Mouse (Mus musculus) spleen, postnatal 10 days (tissue): Measurements from ENCODE around the gene Cchcr1.

Experiments used
- DNase-seq, 2 experiments: peaks; one replicate each; pipeline ENCODE4 v3.0.0; 2021 to 2022; ENCODE audit warnings: low spot score in 2 of 2

The Cchcr1 gene

DNA sequence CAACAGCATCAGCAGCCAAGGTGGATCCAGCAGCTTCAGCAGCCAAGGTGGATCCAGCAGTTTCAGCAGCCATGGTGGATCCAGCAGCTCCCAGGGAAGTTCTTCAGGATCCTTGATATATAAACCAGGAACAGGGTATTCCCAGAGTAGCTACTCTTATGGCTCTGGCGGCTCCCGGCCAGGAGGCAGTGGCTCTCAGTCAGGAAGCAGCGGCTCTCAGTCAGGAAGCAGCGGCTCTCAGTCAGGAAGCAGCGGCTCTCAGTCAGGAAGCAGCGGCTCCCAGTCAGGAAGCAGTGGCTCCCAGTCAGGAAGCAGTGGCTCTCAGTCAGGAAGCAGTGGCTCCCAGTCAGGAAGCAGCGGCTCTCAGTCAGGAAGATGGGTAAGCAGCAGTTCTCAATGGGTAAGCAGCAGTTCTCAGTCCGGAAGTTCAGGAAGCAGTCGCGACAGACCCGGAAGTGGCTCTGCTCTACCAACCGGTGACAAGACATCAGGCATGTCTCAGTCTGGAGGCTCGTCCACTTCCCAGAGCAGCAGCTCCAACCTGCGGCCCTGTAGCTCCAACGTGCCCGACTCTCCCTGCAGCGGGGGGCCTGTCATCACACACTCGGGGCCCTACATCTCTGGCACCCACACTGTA lies 38.0 kb downstream of the Cchcr1 start:
- DNase-seq: no peak

DNA sequence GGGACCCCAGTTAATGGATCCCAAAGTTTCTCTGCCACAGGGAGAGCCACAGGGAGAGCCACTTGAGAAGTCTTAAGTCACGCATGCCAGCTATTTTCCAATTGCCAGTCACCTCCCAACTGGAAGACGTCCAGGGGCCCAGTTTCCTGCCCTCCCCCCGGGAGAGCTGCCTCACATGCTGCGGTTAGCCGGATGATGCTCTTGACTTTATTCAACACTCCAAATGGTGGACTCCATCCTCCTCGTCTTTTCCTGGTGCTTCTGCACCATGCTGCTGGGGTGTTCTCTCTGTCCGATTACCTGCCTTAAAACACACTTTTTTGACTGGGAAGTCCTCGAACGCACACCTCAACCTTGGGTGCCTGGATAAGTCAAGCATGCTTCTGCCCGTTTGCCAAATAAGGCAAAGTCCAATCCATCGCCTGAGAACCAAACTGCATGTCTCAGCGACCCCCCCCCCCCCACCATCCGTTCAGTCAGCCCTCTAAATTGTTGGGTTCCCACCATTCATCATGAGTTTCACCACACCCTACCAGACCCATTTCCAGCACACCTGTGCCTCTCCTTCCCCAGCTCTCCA lies 39.4 kb downstream of the Cchcr1 start:
- DNase-seq: no peak

DNA sequence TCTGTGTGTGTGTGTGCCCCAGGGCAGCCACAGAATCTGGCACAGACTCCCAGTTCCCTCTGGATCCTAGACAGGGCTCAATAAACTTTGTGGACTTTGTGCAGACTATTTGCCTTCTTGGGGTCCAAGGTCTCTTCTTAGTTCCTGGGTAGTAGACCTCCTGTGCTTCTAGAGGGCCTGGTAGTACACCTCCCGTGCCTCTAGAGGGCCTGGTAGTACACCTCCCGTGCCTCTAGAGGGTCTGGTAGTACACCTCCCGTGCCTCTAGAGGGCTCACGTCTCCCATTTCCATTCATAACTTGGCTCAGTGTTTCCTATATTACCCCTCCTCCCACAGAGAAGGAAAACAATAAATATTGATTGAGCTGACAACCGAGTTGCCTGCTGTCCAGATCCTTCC lies 39.9 kb downstream of the Cchcr1 start:
- DNase-seq: peak in 1 of 2 experiments; percentile 52

DNA sequence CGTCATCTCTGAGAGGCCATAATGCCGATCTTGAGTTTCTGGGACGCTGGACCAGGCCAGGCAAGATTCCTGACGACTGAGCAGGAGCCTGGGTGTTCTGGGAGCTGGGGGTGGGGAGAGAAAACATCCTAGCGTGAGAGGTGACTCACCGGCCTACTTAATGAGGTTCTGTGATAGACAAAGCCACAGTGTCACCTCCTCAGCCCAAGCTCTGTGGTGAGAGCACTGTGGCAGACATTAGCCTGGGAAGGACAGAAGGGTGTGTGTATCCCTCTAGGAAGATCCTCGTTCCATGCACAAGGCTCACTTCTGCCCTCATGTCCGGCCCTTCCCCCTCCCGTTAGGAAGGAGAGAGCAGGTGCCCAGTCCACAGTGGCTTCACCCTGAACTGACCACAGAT lies 40.5 kb downstream of the Cchcr1 start:
- no peak for DNase-seq

DNA sequence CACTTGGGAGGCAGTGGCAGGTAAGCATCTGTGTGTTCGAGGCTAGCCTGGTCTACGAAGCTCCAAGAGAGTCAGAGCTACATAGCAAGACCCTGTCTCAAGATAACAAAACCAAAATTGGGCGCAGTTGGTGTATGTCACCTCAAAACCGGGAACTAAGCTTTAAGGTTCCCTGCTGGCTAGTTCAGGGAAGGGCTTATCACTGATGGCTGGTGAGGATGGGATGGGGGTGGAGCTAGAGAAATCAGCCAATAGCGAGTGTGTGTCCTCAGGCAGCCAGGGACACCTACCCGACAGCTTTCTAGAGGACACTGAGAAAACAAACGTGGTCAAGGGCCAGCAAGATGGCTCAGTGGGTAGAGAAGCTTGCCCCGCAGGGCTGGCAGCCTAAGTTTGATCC lies 41.3 kb downstream of the Cchcr1 start:
- DNase-seq: no peak

DNA sequence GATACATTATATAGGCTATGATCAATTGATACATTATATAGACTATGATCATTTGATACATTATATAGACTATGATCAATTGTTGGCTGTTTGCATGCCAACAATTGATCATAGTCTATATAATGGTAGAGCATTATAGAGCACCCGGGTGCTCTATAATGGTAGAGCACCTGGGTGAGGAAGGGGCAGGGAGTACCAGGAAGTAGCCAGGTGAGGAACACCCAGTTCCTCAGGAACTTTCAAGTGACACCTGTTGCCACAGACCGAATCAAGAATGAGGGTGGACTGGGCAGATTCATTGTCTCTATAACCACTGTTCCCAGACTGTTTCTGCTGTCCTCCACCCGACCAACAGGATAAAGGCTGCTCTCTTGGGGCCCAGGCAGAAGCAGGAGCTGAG lies 50.2 kb downstream of the Cchcr1 start, which contains the start of gene 2300002M23Rik:
TSS of gene 2300002M23Rik (plus strand) at position 301 of the 400 bp plus-strand sequence.
- DNase-seq: no peak

DNA sequence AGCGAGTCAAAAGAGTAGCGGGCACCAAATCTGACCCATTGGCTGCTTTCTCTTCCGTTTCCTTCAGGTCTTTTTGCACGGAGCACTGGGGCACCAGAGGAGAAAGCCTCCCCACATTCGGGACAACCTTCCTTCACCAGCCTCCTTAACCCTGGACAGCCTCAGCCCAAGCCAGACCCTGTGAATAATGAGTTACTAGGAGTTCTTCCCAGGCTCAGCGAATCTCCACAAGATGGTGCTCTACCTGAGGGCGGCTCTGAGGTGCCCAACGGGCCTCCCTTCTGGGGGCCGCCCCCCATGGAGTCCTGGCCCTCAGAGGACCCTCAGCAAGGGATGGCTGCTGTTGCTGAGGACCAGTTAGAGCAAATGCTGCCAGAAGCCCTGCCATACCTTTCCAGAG lies 50.9 kb downstream of the Cchcr1 start:
- DNase-seq: no peak

DNA sequence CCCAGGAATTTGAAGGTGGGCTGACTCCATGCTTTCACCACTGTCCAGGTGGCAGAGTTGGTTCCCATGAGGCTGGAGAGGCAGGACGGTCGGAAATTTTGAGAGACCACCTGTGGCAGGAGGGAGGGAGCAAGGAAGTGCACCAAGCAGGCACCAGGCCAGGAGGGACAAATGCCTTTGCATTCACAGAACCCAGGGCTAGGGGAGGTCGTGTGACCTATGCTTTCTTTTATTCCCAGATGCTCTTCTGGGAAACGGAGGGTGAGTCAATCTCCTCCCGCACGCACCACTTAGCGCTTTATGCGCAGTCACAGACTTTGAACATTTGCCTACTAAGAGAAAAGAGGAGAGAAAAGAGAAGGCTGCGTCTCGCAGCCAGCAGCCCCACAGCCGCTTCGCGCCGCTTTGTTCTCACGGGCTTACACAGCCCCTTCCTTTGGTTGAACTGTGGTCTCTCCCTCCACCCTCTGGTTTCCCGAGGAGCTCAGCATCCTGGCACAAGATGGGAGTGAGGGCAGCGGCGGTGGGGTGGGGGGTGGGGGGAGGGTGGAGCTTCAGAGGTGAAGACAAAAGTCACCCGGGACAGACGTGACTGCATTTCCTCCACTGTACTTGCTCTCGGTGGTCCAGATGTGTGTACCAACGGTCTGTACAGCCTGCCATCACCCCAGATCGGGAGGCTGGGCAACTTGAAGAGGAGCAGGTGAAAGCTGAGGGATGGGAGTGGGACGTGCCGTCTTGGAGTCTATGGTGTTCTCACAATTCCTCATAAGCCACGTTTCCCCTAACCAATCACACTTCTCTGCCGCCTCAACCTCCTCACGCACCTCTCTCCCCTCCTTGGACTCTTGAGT lies 52.4 kb downstream of the Cchcr1 start:
- no peak for DNase-seq

DNA sequence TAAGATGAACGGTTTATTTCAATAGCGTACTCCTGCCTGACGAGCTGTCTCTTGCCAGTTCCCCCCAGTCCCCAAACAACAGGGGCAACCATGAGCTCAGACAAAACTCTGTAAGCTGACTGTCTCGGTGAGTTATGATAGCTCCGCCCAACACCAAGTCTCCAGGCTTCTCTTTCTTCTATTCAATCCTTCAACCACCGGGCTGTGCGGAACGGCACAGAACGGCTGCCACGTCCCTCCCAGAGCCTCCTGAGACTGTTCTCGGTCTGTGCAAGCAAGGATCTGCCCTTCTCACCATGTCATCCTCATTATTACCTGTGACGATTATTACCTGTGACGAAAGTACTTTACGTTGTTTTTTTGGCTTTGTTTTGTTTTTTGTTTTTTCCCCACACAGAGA lies 53.9 kb downstream of the Cchcr1 start:
- DNase-seq: no peak

DNA sequence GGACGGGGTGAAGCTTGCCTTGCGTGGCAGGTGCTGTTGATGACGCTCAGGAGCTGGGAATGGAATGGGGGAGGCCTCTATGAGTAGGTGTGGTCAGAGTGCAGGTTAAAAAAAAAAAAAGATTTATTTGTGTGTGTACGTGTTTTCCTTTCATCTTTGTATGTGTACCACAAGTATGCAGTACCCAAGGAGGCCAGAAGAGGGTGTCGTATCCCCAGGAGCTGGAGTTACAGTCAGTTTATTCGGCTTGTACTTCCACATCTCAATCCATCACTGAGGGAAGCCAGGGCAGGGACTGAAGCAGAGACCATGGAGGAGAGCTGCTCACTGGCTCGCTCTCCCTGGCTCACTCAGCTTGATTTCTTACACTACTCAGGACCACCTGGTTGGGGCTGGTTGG lies 54.6 kb downstream of the Cchcr1 start:
- no peak for DNase-seq

DNA sequence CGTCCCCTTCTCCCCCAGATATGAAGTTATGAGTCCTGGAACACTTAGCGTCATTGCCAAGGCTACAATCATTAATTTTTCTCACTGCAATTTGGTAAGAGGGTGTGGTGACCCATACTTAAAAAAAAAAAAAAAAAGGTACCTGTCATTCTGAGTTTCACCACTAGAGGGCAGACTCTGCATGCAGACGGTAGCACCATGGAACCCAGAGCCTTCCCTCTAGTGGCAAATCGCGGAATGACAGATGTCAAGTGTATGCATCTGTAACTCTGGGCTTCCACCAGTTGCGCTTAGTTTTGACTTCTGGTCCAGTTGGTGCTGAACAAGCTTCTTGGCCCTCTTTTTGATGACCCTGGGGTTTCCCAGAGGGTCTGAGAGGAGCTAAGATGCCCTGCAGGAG lies 61.3 kb downstream of the Cchcr1 start:
- peak; percentile 76 to 90 for DNase-seq
